Mouse (Mus musculus) right cerebral cortex, postnatal 10 days (tissue): ENCODE data around the gene Kif17.
"Not testable (repeated sequence)": the region's sequence is repeated elsewhere in the genome, so short reads cannot be mapped to it uniquely, and the experiment has no call there.

ENCODE experiments used
- DNase-seq, 2 experiments: peaks; one replicate each; pipeline ENCODE4 v3.0.0; 2021; ENCODE audit warnings: low spot score in 2 of 2

The Kif17 gene

DNA sequence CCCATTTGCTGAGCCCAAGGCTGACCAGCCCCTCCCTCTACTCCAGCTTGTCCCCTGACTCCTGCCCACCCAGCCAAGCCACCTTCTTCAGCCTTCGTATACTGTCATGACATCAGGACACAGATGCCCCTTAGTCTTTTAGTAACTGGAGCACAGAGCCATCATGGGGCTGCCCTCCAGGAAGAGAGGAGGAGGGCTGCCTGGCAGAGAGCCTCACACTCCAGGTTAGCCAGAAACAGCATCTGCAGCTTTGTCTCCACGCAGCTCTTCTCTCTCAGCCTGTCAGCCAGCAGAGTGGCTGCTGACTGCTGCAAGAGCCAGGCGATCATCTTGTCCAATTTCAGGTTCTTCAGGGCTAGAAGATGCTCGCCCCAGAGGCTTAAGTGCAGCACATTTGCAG lies 63.6 kb downstream of the Kif17 start:
- DNase-seq, result no peak

DNA sequence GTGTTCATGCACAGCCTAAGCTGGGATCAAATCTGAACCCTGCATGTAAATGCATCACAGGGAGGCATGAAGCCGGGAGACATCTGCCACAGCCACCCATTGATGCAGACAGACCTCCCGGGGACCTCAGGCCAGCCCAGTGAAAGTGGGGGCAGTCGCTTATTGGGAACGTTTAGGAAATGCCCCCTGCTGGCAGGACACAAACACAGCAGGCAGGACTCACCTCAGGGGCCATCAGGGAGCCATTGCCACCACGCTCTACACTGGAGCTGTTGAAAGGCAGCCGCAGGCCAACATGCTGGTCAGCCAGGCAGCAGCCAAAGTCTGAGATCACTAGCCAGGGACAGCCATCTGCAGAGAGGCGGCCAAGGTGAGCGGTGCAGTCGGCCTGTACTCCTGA lies 65.5 kb downstream of the Kif17 start:
- no peak for DNase-seq

DNA sequence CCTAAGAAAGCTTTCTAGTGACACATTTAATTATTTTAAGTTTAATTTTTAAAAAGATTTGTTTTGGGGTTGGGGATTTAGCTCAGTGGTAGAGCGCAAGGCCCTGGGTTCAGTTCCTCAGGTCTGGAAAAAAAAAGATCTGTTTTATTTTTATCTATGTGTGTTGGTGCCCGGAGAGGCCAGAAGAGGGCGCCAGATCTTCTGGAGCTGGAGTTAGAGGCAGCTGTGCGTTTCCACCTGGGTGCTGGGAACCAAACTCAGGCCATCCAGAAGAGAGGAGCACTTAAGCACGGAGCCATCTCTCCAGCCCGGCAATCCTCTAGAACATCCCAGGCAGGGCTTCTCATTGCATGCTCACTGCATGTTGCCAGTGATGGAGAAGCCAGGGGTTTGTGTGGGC lies 66.1 kb downstream of the Kif17 start:
- no peak for DNase-seq

DNA sequence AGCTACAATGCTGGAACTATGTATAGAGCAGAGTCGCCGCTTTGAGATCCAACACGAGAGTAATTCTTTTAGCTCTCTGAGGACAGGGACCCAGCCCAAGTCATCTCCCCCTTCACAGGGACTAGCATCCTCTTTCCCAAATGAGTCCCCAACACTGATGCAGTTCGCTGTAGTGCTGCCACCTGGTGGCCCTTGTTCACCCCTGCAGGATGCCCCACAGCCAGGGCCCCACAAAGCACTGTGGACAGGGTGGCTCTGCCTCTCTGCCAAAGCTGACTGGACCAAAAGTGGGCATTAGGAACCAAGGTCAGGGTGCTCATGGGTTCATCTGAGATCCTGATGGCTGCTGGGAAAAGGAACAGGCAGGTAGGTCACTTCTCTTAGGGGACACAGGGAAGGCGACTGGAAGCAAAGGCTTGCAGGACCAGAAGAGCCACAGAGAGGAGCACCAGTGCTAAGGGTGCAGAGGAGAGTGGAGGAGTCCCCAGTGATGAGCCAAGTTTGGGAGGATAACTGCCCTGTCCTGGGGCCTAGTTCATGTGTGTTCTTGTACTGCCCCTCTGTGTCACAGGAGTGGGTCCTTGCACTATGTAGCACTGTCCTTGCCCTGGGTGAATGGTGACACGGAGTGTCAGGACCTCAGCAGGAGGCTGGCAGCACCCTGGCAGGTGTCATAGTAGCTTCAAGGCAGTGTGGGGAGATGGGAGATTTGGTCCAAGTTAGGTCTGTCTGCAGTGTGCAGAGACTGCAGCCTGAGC lies 68.5 kb downstream of the Kif17 start:
- peak in 1 of 2 experiments; percentile 74 for DNase-seq

DNA sequence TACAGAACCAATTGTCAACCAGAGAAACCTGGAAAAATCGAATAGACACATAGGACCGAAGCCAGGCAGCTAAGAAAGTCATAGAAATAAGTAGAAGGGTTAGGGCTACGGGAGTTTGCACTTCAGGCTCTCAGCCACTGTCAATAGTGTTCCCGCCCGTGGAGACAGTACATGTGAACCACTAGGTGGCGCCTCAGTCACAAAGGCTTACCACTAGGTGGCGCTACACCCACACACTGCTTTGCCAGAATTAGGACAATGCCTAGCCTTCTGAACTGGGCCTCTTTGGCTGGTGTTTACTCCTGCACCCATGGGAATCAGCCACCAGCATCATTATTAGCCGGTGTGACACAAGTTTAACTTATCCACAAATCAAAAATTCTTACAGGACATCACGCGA lies 69.3 kb downstream of the Kif17 start:
- peak; percentile 87 to 91 for DNase-seq

DNA sequence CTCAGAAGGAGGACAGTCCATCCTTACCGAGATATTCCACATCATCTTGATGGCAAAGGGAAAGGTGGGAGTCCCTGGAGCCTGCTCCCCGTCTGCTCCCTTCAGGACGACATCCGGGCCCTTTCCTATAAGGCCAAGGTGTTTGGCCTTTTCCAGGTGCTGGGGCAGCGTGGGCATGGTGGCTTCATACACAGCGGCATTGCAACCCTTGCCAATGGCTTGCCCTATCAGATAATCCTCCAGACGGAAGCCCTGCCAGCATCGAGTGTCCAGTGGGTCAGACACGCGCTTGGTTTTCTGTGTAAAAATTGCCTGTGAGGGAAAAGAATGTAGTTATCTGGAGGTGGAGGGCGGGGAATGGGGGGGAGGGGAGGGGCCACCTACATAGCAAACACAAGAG lies 70.5 kb downstream of the Kif17 start:
- DNase-seq, result no peak

- DNase-seq, result no peak
Observed at GRCm38 (mm10) chr4:138321488-138321887, 71.3 kb downstream of the Kif17 start.

GRCm38 (mm10) chr4:138322692-138323091 lies 72.5 kb downstream of the Kif17 start:
- no peak for DNase-seq

DNA sequence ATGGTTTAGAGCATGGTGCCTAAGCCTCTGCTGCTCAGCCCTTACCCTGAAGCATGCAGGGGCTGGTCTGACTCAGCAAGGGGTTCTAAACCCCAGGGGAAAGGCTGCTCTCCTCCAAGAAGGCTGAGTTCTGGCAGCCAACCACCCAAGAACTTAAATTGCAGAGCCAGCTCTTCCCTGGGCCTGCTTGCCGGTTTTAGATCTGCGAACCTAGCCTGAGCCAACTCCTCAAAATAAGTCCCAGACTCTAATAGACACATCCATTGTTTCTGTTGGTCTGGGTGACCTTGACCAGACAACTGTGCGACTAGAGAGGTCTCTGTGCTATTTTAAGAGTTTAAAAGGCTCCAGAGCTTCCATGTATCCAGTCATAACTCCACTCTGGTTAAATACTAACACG lies 73.5 kb downstream of the Kif17 start:
- DNase-seq, result no peak

DNA sequence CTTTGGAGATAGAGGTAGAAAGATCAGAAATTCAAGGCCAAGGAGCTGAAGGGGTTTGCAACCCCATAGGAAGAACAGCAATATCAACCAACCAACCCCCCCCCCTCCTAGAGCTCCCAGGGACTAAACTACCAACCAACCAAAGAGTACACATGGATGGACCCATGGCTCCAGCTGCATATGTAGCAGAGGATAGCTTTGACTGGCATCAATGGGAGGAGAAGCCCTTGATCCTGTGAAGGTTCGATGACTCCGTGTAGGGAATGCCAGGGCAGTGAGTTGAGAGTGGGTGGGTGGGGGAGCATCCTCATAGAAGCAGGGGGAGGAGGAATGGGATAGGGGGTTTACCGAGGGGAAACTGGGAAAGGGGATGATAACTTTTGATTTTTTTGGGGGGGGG lies 74.2 kb downstream of the Kif17 start:
- no peak for DNase-seq

DNA sequence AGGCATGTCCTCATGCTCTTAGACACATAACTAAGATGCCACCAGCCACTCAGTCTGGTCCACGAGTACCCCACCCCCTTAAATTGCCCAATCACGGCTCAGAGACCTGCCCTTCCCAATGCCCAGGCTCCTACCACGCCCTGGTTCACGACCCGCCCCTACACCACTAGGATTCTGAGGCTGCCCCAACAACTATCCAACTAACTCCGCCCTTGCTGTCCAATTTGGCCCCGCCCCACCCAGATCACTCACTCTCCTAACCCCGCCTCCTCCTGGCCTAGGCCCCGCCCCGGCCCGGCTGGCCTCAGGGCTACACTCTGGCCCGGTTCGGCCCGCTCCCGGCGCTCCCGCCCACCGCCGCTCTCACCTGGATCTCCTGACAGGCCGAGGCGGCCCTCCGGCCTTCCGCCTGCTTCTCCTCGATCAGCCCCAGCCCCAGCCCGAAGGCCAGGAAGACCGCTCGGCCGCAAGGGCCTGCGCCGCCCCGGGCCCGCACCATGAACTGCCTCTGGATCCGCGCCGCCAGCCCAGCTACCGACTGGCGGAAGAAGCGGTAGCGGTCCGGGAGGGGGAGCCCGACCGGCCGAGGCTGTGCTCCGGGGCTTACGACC lies 75.3 kb downstream of the Kif17 start:
- peak; percentile 93 for DNase-seq

- DNase-seq, result peak; percentile 92 to 93
Observed at GRCm38 (mm10) chr4:138326077-138326695, 76.0 kb downstream of the Kif17 start, which contains the start of gene Pink1. Gene Pink1, minus strand, starts transcription at chr4:138326307.

- DNase-seq, result not testable (repeated sequence)
Observed at GRCm38 (mm10) chr4:138327155-138327554, 76.9 kb downstream of the Kif17 start.

DNA sequence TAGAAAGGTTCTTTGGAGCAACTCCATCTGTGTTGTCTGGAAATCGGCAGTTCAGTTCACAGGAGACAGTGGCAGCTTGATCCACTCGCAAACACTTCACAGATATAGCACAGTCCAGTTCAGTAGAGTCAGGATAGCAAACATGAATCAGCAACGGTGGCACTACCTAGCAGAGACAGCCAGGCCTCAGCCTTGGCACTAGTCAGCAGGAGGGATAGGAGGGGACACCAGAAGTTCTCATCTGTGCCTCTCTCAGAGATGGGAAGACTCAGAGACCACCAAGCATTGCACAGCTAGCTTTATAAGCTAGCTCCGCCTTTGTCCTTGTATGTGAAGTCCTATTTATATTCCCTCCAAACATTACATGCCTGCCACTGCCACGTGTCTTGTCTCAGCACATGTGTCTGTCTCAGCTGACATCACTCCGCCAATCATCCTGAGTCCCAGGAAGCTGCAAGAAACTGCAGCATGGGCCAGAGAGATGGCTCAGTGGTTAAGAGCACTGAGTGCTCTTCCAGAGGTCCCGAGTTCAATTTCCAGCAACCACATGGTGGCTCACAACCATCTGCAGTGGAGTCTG lies 77.7 kb downstream of the Kif17 start:
- DNase-seq, result no peak

- no peak for DNase-seq
Observed at GRCm38 (mm10) chr4:138330264-138330671, 80.0 kb downstream of the Kif17 start.

GRCm38 (mm10) chr4:138331647-138332046 lies 81.4 kb downstream of the Kif17 start:
- no peak for DNase-seq

- DNase-seq, result no peak
Observed at GRCm38 (mm10) chr4:138333135-138333534, 82.9 kb downstream of the Kif17 start.

DNA sequence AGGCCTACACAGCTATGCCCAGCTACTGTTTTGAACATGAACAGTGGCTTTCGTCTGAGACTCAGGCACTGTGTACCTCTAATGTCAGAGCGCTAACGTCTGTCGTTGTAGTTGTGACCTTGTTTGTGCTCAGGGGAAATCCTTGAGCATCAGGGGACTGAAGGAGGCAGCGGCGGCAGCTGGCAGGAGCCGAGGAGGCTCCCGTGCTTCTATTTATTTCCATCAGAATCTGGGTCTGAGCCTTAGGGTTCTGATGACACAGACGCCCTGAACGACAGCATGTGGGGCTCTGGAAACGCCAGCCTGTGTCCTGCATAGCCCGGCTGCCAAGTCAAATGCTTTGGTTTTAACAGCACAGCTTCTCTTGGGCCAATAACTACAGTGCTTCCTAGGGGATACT lies 84.8 kb downstream of the Kif17 start:
- no peak for DNase-seq

- DNase-seq, result no peak
Observed at GRCm38 (mm10) chr4:138335648-138336047, 85.4 kb downstream of the Kif17 start.

GRCm38 (mm10) chr4:138336876-138337275 lies 86.6 kb downstream of the Kif17 start:
- no peak for DNase-seq

DNA sequence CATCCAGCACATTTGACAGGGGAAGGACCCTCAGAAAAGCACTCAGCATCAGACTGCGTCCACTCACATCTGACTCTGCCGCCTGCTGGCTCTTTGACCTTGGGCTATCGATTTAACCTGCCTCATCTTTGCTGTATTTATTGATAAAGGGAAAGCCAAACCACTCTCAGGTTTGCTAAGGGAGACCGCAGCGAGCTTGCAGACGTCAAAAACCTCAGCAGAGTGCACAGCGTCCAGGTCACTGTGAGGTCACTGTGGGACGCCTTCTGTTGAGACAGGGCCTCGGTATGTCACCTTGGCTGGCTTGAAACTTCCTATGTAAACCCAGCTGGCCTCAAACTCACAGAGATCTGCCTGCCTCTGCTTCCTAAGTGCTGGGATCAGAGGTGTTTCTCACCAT lies 87.1 kb downstream of the Kif17 start:
- no peak for DNase-seq

GRCm38 (mm10) chr4:138339963-138340362 lies 89.7 kb downstream of the Kif17 start:
- DNase-seq, result no peak

- no peak for DNase-seq
Observed at GRCm38 (mm10) chr4:138341393-138341792, 91.2 kb downstream of the Kif17 start.
